ENCODE assay signal across 23 mouse cellular contexts in the genomic region with DNA sequence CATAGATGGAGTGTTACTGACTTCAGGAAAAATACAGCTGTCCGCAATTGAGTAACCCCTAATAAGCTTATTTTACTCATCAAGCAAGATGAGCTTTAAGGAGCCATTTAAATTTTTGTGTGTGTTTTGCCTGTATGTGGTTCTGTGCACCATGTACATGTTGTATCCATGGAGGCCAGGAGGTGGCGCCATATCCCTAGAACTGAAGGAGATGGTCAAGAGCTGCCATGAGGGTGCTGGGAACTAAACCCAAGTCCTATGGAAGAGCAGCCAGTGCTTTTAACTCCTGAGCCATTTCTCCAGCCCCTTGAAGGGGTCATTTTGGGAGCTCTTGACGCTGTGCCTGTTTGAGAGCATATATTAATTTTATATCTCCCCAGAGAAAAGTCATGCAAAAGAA.
A peak's percentile ranks its signal among the peaks of the same experiment; 100 is the strongest.
DNase-seq lines count a peak whose midpoint lies in the region; ATAC-seq and TF ChIP-seq lines count a peak whose summit lies in the region.
"Had no signal": no experiment of that assay in that cellular context is flagged by ENCODE, and none has a peak within 500 bp of the region (broad histone marks: within the 10 kb centered on the region; RNA-seq: fewer than 3 reads in every experiment).

No protein-coding gene starts in this region.

- H3K27ac ChIP-seq in hindbrain, postnatal 0 days: no peak overlapping the region
- no peak overlapping the region for H3K27ac ChIP-seq in hindbrain, embryonic 10.5 days
- H3K27ac ChIP-seq in liver, postnatal 0 days (ENCODE audit: low read depth): no peak overlapping the region
- H3K27ac ChIP-seq: embryonic facial prominence, embryonic 15.5 days; gastrocnemius, adult 2 months; heart, embryonic 10.5 days; kidney, embryonic 15.5 days; limb, embryonic 12.5 days; liver, embryonic 13.5 days; macrophage had no signal

- no peaks in the 10 kb centered on the region for H3K36me3 ChIP-seq in hindbrain, postnatal 0 days (ENCODE audit: insufficient read depth, low read length)
- H3K36me3 ChIP-seq in hindbrain, embryonic 10.5 days: no peaks in the 10 kb centered on the region
- no peaks in the 10 kb centered on the region for H3K36me3 ChIP-seq in liver, postnatal 0 days (replicated peaks; ENCODE audit: insufficient read depth, low read length)
- H3K36me3 ChIP-seq: embryonic facial prominence, embryonic 15.5 days; heart, embryonic 10.5 days; kidney, embryonic 15.5 days; limb, embryonic 12.5 days; liver, embryonic 13.5 days had no signal

- H3K4me2 ChIP-seq in hindbrain, postnatal 0 days (ENCODE audit: low read depth, low read length): no peak overlapping the region
- H3K4me2 ChIP-seq in liver, postnatal 0 days (ENCODE audit: low read depth, low read length): no peak overlapping the region
- H3K4me2 ChIP-seq: embryonic facial prominence, embryonic 15.5 days; kidney, embryonic 15.5 days; limb, embryonic 12.5 days; liver, embryonic 13.5 days had no signal

- no peak for ATAC-seq in hindbrain, postnatal 0 days
- no peak for ATAC-seq in liver, postnatal 0 days
- ATAC-seq: forebrain, embryonic 14.5 days; hindbrain, embryonic 16.5 days; lung, postnatal 0 days; midbrain, embryonic 16.5 days had no signal

- H3K9me3 ChIP-seq in hindbrain, postnatal 0 days (ENCODE audit: low read length): no peaks in the 10 kb centered on the region
- H3K9me3 ChIP-seq in hindbrain, embryonic 10.5 days: peaks cover 20% of the 10 kb centered on the region
- H3K9me3 ChIP-seq in liver, postnatal 0 days (ENCODE audit: low read length): peaks cover 5% of the 10 kb centered on the region
- H3K9me3 ChIP-seq: embryonic facial prominence, embryonic 15.5 days; kidney, embryonic 15.5 days had no signal

- TF ChIP-seq CTCF in hindbrain, postnatal 0 days (IDR thresholded peaks at IDR 0.05; ENCODE audit: low read depth): peak; percentile 45
- TF ChIP-seq CTCF in liver, postnatal 0 days (IDR thresholded peaks at IDR 0.05; ENCODE audit: low read depth): 0 out of 2 replicates have a peak, but pooled peaks have one; percentile 6
- TF ChIP-seq CTCF in brain, embryonic 14.5 days (IDR thresholded peaks at IDR 0.05; ENCODE audit: borderline replicate concordance, extremely low read depth, insufficient read depth, insufficient read length): peak; percentile 11; the same call in 1 of the 2 replicates

- WGBS in hindbrain, postnatal 0 days: 80% methylated on average over 3 of the region's 3 CpGs
- 79% methylated on average over 3 of the region's 3 CpGs for WGBS in hindbrain, embryonic 10.5 days
- 69% methylated on average over 3 of the region's 3 CpGs for WGBS in liver, postnatal 0 days (ENCODE audit: insufficient replicate concordance)

- TF ChIP-seq EP300 in liver, postnatal 0 days (IDR thresholded peaks at IDR 0.05; ENCODE audit: low read depth): no peak

- H3K27me3 ChIP-seq in hindbrain, postnatal 0 days (ENCODE audit: insufficient read depth, low read length): no peaks in the 10 kb centered on the region
- no peaks in the 10 kb centered on the region for H3K27me3 ChIP-seq in hindbrain, embryonic 10.5 days (ENCODE audit: insufficient read depth, poor library complexity, severe bottlenecking)
- H3K27me3 ChIP-seq in liver, postnatal 0 days (ENCODE audit: insufficient read depth, low read length): no peaks in the 10 kb centered on the region
- H3K27me3 ChIP-seq: embryonic facial prominence, embryonic 15.5 days; kidney, embryonic 15.5 days; limb, embryonic 12.5 days; liver, embryonic 13.5 days had no signal

- DNase-seq in hindbrain, postnatal 0 days (ENCODE audit: low spot score): no peak
- DNase-seq in hindbrain, embryonic 10.5 days (ENCODE audit: low spot score): no peak
- DNase-seq in liver, postnatal 0 days: no peak
- no peak for DNase-seq in liver
- DNase-seq in ES-CJ7 (ENCODE audit: low read depth, low spot score): peak; percentile 65
- no peak for DNase-seq in brain, embryonic 14.5 days (ENCODE audit: low read depth)
- DNase-seq in T-cell, adult 2 months (ENCODE audit: low spot score): no peak
- DNase-seq in layer of hippocampus, postnatal 36 days: no peak
- DNase-seq: adrenal gland, adult 2 months; cerebellum, adult 8-10 months; gastrocnemius, adult 2 months; kidney, adult 11 months; liver, embryonic 13.5 days; thymus, postnatal 36 days had no signal

- TF ChIP-seq POLR2A in brain, embryonic 14.5 days (IDR thresholded peaks at IDR 0.05; ENCODE audit: borderline replicate concordance, extremely low read depth, insufficient read depth, insufficient read length, poor library complexity, severe bottlenecking): no peak

- no peaks in the 10 kb centered on the region for H3K4me1 ChIP-seq in hindbrain, postnatal 0 days (ENCODE audit: insufficient read depth, low read length)
- no peaks in the 10 kb centered on the region for H3K4me1 ChIP-seq in hindbrain, embryonic 10.5 days (replicated peaks)
- no peaks in the 10 kb centered on the region for H3K4me1 ChIP-seq in liver, postnatal 0 days (ENCODE audit: insufficient read depth)
- H3K4me1 ChIP-seq: embryonic facial prominence, embryonic 15.5 days; heart, embryonic 10.5 days; limb, embryonic 12.5 days; liver, embryonic 13.5 days had no signal

- H3K9ac ChIP-seq in hindbrain, postnatal 0 days (replicated peaks; ENCODE audit: low read length): no peak overlapping the region
- H3K9ac ChIP-seq in liver, postnatal 0 days (replicated peaks): no peak overlapping the region
- H3K9ac ChIP-seq: embryonic facial prominence, embryonic 15.5 days; kidney, embryonic 15.5 days; limb, embryonic 12.5 days; liver, embryonic 13.5 days had no signal

- no peak overlapping the region for H3K4me3 ChIP-seq in hindbrain, postnatal 0 days (ENCODE audit: low read length)
- no peak overlapping the region for H3K4me3 ChIP-seq in hindbrain, embryonic 10.5 days
- H3K4me3 ChIP-seq in liver, postnatal 0 days (ENCODE audit: low read depth, low read length): no peak overlapping the region
- H3K4me3 ChIP-seq: embryonic facial prominence, embryonic 15.5 days; gastrocnemius, adult 2 months; heart, embryonic 10.5 days; kidney, embryonic 15.5 days; limb, embryonic 12.5 days; liver, embryonic 13.5 days had no signal
